Mouse (Mus musculus) embryonic fibroblast, embryonic 13.5 days (primary cell): ENCODE results near the gene Gm7356.
"Not testable (repeated sequence)": the region's sequence is repeated elsewhere in the genome, so short reads cannot be mapped to it uniquely, and the experiment has no call there.

Experiments used
- CTCF ChIP-seq: IDR thresholded peaks from 2 replicates; pipeline ENCODE4 v1.5.1; 2011; ENCODE audit warnings: mild to moderate bottlenecking, control low read depth, low read length, moderate library complexity, borderline replicate concordance; ENCODE audit not compliant: insufficient read depth
- POLR2A ChIP-seq: IDR thresholded peaks from 2 replicates; pipeline ENCODE4 v1.6.1; 2011; ENCODE audit warnings: low read depth, mild to moderate bottlenecking, control low read depth, low read length, moderate library complexity

DNA sequence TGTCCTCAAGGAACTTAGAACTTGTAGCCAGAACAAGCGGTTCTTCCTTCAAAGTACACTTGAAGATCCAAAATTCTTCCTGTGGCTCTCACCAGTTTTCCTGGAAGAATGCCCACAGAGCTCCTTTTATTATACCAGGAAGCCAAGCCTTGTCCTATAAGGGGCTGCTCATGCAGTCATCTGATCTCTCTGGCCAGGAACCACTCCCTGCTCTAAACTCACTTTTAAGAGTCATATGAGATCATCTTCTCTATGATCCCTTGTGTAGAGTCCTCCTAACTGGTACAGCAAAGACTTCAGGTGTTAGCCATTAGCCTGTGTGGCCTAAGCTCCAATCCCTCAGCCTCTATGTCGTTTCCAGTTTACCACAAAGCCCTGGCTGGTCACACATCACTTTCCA, 33.6 kb downstream of the Gm7356 start:
- not testable (repeated sequence) for TF ChIP-seq CTCF, POLR2A
